Mouse (Mus musculus): ENCODE data around the gene Pglyrp1. TPM values are rescaled to one million over a fixed set of nuclear protein-coding genes. Genes with fewer than 3 reads are reported as not detected.

Gene Pglyrp1
- polyA plus RNA-seq, 1 experiment = 6.2 TPM

GRCm38 (mm10) chr7:18926911-18927310, 55.8 kb downstream of the Pglyrp1 start:
- DNase-seq (ENCODE audit: low read depth) = no peak

- DNase-seq (ENCODE audit: low read depth) = no peak
Observed at GRCm38 (mm10) chr7:18927759-18928158, 56.6 kb downstream of the Pglyrp1 start.

Other genes with a start within 250 kb of the Pglyrp1 start
- not detected in 2 replicates for gene Psg21, start 214.6 kb upstream of the Pglyrp1 start, polyA plus RNA-seq (2012; rRNA removed)
- gene Psg20, start 185.1 kb upstream of the Pglyrp1 start, polyA plus RNA-seq (2012; rRNA removed) = not detected in 2 replicates
- not detected in 2 replicates for gene Psg22, start 153.2 kb upstream of the Pglyrp1 start, polyA plus RNA-seq (2012; rRNA removed)
- not detected in 2 replicates for gene Psg19, start 72.8 kb upstream of the Pglyrp1 start, polyA plus RNA-seq (2012; rRNA removed)
- gene Psg17, start 49.7 kb upstream of the Pglyrp1 start, polyA plus RNA-seq (2012; rRNA removed) = 0.14 TPM in 1 of 2 replicates, not detected in the other
- 7.5 and 9.1 TPM in 2 replicates for gene Mill2, start 31.4 kb upstream of the Pglyrp1 start, polyA plus RNA-seq (2012; rRNA removed)
- gene Ccdc61, start 39.1 kb downstream of the Pglyrp1 start, polyA plus RNA-seq (2012; rRNA removed) = 20.1 and 23.2 TPM in 2 replicates
- 1.3 and 2.1 TPM in 2 replicates for gene Nova2, start 54.6 kb downstream of the Pglyrp1 start, polyA plus RNA-seq (2012; rRNA removed)
- not detected in 2 replicates for gene Nanos2, start 116.1 kb downstream of the Pglyrp1 start, polyA plus RNA-seq (2012; rRNA removed)
- gene Mypop, start 119.9 kb downstream of the Pglyrp1 start, polyA plus RNA-seq (2012; rRNA removed) = 3.4 and 5.6 TPM in 2 replicates
- gene Irf2bp1, start 132.7 kb downstream of the Pglyrp1 start, polyA plus RNA-seq (2012; rRNA removed) = 19.4 and 26.1 TPM in 2 replicates
- gene Foxa3, start 152.2 kb downstream of the Pglyrp1 start, polyA plus RNA-seq (2012; rRNA removed) = 0.07 and 0.09 TPM in 2 replicates
- 65.9 and 73.5 TPM in 2 replicates for gene Sympk, start 153.0 kb downstream of the Pglyrp1 start, polyA plus RNA-seq (2012; rRNA removed)
- 0.38 and 0.76 TPM in 2 replicates for gene Rsph6a, start 183.4 kb downstream of the Pglyrp1 start, polyA plus RNA-seq (2012; rRNA removed)
- gene Dmwd, start 204.9 kb downstream of the Pglyrp1 start, polyA plus RNA-seq (2012; rRNA removed) = 52.6 and 61.1 TPM in 2 replicates
- gene Dmpk, start 212.5 kb downstream of the Pglyrp1 start, polyA plus RNA-seq (2012; rRNA removed) = 234 and 248 TPM in 2 replicates
- 33.2 and 35.6 TPM in 2 replicates for gene Six5, start 223.3 kb downstream of the Pglyrp1 start, polyA plus RNA-seq (2012; rRNA removed)
- 0.13 and 0.19 TPM in 2 replicates for gene Gm4969, start 247.0 kb downstream of the Pglyrp1 start, polyA plus RNA-seq (2012; rRNA removed)
- gene Fbxo46, start 248.5 kb downstream of the Pglyrp1 start, polyA plus RNA-seq (2012; rRNA removed) = 7.9 and 9.3 TPM in 2 replicates

All from gonadal fat pad, adult 2 months (tissue).